Mouse (Mus musculus) ES-Bruce4 (cell line): Measurements from ENCODE around the gene Ttll12.

Source experiments
- CTCF ChIP-seq: IDR thresholded peaks from one replicate; pipeline ENCODE4 v1.8.1; 2011; ENCODE audit warnings: low read depth, low read length
- POLR2A ChIP-seq: IDR thresholded peaks from one replicate; pipeline ENCODE4 v1.8.1; 2011; ENCODE audit warnings: low read length; ENCODE audit not compliant: insufficient read depth

- TF ChIP-seq POLR2A: no peak
- peak; percentile 93 for TF ChIP-seq CTCF
These were observed 12.3 kb upstream of the Ttll12 start for GRCm38 (mm10) chr15:83607115-83607802.
